Mouse (Mus musculus): ENCODE measurements at regions not wholly inside any gene's neighbourhood (a gene's known extent, or its start where the extent isn't known, plus 50 kb on each side); places are given as distances from the start of the nearest gene placed in this dataset.

DNA sequence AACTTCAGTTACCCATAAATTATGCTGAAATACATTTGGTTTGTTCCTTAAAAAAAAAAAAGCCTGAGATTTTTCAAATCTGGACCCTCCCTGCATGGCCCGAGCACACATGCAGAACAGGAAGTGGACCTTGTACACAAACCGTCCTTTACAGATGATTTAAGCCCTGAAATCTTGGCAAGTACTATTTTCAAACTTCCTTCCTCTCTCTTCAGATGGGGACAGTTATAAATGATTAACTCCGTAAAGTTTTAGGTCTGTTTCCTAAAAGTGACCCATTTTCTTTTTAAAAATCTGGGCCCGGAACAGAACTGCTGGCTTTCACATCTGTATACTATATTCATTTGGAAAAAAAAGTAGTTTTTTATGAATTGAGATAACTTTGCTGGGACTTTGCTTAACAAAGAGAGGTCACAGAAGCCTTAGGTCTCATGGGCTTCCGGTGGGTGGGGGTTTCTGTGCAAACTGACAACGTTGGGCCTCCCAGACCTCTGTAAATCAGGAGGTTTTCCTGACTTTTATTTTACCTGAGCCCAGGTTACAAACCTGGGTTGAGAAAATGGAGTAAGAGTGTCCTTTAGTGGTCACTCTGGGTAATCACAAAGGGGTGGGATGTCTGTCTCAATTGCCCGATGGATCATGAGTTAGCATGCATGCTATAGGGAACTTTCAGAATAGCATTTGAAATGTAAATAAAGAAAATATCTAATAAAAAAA is 368.4 kb downstream of the Ankrd50 start:
- no peak for DNase-seq

DNA sequence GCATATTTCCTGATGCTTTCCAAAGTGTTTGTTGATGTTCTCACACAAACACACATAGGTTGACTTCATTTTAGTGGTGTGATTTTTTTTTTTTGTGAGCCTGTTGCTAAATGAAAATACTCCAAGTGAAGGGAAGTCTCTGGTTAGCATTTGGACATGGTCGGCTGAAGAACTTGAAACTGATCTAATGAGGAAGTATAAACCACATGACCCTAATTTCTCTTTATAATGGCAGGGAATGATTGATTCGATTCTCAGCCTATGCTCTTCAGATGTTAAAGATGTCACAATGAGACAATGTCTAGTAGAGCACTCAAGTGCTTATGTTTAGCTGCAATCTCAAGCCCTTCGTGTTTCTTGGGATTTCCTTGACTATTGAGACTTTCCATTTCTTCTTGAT is 372.1 kb downstream of the Ankrd50 start:
- DNase-seq: no peak

DNA sequence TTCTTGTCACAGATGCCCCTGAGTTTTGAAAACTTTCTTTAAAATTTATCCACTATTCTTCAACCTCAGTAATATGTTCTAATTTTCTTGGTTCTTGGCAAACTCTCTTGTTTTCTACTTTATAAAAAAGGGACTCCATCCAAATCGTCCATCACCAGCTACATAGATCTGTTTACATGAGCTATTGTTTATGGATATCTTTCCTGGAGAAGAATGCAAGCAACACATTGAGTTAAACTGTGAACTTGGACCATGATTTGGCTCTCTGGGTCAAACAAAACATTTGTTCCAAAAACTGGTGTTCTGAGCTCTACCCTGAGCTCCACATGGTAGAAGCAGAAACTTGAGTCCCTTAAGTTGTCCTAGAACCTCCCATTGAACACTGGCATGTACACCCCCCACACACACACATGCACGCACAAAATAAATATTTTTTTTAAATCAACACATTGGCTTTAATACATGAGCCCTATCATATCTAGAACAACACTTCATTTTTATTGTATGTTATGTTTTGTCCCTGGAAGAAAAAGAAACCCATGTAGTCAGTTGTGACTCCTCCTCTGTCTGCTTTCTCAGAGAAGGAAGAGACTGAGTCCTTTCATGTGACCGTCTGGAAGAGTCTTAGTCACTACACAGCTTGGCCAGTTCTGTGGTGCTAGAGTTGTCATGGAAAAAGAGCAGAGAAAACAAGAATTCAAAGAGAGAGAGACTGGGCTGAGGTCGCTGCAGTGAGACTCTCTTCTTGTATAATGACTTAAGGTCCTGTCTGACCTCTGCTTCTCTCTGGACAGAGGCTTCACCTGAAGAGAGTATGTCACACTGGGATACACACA is 379.4 kb downstream of the Ankrd50 start:
- no peak for DNase-seq

DNA sequence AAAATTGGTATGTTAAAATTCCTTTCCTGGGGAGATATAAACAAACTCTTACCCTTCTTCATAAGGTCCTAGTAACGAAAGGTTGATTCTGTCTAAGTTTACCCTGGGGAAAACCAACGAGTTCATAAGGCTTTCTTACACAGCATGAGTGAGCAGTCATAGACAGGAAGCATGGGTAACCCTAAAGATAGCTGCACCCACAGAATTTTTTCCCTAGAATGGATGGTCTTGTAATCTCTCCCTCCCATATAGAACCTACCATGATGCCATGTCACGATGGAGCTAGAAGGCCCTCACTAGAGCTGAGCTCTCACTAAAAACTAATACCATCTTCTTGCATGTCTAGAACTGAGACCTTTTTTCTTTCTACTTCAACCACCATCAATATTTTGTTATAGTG is 380.1 kb upstream of the Gm5148 start:
- DNase-seq: no peak

DNA sequence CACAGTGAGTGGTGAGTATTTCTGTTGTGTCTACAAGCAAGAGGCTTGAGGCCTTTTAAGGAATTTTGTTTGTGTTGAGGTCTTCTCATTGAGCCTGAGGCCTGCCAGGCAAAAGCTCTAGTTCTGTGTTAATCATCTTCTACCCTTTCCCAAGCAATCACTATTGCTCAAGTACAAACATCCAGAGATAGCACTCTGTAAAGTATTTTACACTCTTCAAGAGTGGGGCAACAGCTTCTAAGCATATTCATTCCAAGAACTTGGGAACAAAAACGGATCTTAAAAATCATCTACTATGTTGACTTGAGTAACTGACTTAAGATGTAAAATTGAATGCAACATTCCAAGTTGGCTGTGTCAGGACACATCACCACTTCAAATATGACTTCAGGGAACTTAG is 378.7 kb upstream of the Gm5148 start:
- no peak for DNase-seq

DNA sequence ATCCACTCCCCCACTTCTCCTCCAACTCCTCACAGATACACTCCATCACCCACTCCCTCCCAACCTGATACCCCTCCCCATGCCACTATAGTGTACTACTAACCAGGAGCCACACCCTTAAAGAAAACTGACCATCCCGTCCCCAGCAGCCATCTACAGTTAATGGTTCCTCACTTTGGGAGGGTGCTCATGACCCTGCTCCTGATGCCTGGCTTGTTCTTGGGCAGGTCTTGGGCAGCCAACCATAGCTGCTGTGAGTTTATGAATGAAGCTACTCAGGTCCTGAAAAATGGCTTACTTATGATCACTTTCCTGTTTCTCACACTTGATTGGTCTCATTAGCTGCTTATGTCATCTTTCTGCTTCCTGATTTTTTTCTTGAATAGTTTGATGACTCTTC is 377.9 kb upstream of the Gm5148 start:
- no peak for DNase-seq

DNA sequence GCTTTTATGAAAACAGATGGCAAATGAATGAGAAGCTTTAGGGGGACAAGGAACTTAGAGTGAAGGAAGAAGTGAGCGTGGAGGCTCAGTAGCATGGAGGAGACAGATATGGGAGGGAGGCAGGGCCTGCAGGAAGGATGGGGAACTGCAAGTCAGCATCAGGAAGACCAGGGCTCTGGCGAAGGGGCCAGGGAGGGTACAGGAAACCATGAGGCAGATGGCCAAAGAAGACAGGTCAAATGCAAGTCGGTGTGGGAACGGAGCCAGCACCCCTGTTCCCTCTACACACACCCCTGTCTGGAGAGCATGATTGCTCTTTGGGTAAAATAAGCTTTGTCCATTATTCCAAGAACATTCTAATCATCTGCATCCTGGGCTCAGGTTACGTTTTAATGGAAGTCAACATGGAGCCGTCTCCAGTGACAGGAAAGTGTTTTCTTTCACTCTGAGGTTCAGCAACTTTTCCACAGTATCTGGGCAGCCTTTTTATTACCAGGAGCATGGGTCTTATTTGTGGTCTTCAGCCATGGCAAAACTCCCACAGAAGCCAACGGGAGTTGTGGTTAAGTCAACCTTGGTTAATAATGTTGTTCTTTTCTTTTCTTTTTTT is 370.2 kb upstream of the Gm5148 start:
- DNase-seq: peak; percentile 43

DNA sequence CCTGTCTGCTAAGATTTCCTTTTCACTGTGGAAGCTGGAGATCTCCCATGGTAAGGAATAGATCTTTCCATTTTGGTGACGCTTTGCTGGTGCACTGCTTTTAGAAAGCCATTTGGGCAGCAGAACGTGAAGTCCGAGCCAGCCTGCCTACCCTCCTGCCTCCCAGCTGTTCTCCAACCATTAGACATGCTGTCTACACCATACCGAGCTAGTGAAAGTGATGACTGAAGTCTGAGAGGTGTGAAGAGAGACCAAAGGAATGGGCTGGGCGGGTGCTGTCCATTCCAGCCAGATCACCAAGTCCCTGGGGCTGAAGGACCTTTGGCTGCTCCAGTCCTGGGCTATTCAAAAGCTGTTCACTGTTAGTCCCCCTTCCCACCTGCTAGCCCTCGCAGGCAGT is 360.3 kb upstream of the Gm5148 start:
- DNase-seq: no peak

DNA sequence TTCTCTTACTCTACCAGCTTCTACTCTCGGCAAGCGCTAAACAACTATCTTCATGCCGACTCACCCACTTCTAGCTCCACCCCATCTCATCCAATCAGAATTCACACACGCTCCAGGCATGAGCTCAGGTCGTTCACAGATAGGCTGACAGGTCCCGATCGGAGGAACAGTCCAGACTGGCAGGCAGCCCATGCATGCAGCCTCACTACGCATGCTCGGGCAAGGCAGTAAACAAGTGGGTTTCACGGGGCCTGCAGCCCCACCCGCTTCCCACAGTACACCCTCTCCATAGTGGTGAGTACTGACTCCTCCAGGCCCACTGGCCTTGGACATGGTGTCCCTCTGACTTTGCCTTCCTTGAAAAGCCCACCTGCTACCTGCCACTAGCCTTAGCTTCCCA is 358.1 kb upstream of the Gm5148 start:
- no peak for DNase-seq

DNA sequence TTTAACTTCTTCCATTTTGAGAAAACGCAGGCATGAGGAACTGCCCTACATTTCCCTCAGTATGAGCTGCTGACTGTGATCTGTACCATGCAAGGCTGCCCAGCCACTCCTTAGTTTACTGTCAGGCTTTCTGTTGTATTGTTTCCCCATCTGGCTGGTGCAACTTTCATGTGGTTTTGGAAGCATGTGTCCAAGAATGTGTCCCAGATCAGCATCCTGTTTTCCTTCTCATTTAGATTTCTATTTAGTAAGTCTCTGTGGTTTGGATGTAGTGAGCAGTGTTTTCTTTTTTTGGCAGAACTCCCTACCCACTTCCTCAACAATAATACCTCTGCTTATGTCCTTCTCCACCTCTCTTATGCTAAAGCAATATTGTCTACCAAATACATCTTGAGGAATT is 352.5 kb upstream of the Gm5148 start:
- DNase-seq: peak; percentile 17

DNA sequence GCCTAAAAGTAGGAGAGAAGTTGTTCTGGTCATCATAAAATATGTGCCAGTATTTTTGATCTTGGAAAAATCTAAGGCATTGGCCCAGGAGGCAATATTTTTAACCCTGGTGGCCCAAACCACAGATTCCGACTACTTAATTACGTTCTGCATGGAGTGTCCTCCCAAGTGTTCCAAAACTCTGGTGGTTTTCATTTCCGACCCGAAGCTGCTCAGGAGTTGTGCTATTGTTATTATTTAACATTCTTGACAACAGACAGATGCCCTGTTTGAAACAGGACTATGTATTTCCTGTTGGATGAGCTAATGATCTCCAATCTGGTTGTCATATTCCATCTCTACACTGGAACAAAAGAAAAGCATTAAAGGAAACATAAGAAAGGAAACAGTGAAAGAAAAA is 349.7 kb upstream of the Gm5148 start:
- no peak for DNase-seq

DNA sequence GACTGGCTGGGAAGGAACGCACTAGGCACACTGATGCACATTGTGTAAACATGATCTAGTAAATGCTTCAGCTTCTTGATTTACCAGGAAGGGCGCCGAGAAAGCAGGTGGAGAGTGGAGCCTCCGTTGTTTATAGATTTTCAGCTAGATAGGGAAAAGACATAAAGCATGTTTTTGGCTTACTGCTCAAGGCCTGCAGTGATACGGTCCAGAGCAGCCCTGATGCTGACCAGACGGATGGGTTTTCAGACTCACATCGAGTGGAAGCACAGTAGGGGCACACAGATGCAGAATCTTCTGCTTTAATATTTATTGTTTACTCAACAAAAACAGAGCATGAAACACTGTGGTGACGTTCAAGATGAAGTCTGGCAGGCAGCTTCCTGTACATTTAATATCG is 331.3 kb upstream of the Gm5148 start:
- no peak for DNase-seq

DNA sequence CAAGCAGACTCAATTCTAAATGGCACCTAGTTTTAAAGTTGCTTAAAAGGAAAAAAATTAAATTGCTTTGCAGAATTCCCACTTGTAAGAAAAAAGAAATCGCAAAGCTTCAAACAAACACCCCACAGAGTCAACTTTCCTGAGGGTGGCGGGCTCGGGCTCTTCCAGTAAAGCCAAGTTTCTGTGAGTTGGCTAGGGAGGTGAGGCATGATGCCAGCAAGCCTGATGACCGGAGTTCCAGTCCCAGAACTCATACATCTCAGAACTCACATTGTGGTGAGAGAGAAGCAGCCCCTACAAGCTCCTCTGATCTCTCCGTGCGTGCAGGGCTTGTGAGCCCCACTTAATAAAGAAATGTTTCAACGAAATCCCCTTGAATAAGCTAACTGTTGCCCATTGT is 328.7 kb upstream of the Gm5148 start:
- DNase-seq: no peak

DNA sequence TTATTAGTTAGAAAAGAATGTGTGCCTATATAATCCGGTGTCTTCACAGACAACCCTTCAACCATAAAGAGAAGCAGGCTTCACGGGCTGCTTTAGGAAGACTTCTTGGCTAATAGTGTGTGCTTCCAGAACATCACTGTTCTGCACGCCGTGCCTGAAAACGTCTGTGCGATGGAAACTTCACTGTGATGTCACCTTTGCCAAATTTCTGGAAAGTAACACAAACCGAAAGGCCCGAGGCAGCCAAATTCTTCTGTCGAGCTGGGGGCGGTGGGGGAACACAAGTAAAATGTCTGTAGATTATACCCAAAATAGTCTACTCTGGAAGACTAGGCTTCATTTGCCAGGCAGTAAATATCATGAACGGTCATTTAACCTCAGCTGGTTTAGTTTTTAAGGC is 327.5 kb upstream of the Gm5148 start:
- DNase-seq: no peak

DNA sequence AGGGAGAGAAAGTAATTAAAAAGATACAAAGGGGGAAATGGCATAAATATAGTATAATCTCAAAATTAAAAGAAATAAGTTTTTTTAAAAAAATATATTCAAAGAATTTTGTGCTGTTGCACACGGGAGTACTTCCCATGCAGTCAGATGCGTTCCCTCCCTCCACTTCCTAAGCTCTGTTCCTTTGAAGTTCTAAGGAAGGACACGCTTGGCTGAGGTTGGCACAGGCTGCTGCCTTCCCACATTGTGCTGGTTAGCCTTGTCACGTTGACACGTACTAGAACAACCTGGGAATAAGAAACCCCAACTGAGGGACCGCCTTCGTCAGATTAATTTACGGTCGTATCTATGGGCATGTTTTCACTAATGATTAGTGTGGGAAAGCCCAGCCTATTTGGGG is 326.6 kb upstream of the Gm5148 start:
- DNase-seq: peak; percentile 15

DNA sequence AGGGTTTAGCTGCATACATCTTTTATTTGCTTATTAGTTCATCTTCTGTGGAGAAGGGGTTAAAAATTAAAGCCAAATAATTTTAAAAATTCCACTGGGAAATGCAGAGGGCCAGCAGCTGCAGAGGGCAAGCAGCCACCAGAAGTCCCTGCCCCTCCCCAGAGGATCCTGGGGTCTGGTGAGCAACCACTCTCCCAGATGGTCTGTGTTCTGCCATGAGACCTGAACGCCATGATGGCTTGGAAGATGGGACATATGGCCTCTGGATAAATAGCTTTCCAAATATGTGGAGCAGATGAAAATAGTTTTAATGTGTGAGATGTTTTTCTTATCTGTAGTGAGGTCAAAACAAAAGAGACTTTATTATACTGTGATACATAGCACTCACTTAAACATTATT is 326.1 kb upstream of the Gm5148 start:
- no peak for DNase-seq

DNA sequence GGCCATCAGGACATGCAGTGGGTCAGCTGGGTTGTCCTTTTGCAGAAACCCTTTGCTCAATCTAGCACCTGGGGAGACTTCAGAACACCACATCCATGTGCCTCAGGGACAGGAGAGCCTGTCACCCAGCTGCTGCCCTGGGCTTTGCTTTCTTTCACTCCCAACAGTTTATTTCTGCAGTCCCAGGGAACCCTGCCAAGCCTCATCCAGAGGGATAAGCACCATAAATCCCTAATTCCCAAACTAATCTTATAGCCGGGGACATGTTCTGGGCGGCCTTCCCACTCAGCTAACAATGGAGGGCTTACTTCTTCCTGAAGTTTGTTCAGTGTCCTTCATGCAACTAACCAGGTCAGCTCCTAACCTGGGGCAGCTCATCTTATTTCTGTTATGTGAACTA is 325.0 kb upstream of the Gm5148 start:
- DNase-seq: no peak

DNA sequence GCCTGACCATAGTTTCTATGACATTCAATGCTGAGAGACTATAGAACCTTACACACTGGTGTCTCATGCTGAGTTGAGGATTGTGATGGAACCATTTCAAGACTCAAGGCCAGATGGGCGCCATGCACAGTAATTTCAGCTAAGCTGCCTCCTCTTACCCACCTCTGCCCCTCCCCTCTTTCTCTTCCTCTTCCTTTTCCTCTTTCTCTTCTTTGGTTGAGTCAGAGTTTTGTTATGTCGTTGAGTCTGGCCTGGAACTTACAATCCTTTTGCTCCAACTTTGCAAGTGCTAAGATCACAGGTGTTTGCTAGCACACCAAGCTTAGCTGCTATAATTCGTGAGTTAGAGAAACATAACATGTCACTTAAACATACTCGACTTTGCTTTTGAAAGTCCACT is 323.2 kb upstream of the Gm5148 start:
- DNase-seq: no peak

DNA sequence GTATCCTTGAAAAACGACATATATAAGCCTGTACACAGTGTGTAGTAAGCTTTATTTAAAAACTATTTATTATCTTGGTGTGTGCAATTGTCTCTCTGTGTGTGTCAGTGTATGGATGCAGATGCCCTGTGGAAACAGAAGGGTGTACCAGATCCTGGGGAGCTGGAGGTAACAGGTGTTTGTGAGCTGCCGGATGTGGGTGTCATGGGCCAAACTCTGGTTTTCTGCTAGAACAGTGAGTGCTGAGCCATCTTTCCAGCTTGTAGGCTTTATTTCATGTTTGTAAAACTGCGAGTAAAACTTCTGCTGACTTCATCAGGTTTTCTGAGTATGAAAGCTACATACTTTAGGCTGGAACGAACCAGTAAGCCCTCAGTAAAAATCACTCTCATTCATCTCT is 322.3 kb upstream of the Gm5148 start:
- DNase-seq: no peak

DNA sequence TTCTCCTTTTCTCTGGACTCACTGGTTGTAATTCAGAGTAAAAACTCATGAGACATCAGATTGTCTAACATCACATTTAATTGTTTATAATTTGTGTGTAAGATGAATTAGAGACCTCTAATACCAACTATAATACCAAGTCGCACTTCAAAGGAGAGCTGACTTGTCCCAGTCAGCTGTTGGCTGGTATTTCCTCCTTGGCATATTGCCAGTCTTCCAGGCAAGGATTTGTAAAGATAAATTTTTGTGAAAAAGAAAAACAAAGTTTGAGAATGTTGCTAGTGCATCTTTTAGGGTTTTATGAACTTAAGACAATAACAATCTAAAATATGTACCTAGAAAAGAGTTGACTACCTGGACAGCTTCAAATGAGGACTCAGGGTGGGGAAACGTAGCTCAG is 321.7 kb upstream of the Gm5148 start:
- no peak for DNase-seq

DNA sequence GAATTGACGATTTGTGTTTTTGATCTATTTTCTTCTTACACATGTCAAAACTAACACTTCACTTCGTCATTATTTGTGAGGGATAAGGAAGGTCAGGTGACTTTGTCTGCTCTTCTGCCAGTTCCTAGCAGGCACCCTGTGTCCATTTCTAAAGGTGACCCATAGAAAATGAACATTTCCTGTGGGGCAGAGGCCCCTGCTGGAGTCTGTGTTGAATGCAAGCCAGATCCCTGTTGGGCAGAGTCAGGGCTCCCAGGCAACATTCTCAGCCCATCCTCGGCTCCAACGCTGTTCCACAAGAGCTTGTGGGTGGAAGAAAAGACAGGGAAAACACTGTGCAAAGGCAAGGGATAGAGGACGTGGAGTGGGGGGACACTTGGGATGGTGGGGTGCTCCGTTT is 321.2 kb upstream of the Gm5148 start:
- DNase-seq: no peak

DNA sequence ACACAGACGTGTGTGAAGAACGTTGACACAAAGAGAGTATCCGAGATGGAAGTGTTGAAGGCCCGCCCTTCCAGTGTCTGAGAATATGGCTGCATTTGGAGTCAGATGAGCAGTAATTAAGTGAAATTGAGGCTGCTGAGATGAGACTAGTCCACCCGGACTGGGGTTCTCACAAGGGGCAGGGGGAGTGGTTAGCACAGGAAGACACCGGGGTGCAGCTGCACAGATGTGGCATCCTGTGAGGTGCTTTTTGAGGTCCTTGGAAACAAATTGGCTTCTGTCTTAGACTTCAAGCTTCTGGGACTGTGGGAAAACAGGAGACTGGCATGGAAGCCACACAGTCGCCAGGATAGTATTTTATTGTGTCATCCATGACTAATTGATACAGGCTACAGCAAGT is 320.0 kb upstream of the Gm5148 start:
- no peak for DNase-seq

DNA sequence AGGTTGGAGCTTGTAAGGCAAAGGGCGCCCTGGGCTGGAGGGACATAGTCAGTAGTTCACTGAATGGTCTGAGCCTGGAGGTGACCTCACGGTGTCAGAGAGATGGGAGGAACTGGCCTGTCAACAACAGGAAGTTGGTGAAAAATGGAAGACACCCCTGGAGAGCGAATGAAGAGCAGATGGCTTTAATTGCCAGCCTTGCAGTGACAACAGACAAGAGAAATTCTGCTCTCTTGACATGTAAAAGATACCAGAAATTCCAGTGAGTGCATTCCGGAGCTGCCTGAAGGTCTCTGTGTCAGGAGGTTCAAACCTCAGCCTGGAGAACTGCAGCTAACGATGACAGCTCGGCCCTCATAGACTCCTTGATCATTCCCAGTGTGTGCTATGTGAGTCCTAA is 318.3 kb upstream of the Gm5148 start:
- peak; percentile 68 for DNase-seq

DNA sequence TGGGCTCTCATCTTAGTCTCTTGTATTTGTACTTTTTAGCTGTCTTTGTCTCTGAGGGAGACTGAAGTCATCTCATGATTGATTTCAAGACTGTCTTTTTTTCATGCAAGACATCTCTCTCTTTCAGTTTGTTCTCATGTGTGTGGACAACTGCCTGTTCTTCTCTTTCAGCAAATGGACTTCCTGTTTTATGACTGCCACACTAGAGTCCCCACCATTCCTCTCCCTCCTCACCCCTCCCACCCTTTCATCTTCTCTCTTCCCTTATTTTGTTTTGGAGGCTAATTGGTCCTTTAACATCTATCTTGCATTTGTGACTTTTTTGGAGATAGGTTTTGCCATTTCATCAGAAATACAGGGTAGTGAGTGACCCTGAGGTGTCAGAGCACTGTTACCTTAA is 311.8 kb upstream of the Gm5148 start:
- no peak for DNase-seq
